Mouse (Mus musculus): Measurements from ENCODE around the gene Sub1. TPM values are rescaled to one million over a fixed set of nuclear protein-coding genes. Genes with fewer than 3 reads are reported as not detected.

Gene Sub1
- polyA plus RNA-seq, 1 experiment from 2014 or later, result 735 TPM

DNA sequence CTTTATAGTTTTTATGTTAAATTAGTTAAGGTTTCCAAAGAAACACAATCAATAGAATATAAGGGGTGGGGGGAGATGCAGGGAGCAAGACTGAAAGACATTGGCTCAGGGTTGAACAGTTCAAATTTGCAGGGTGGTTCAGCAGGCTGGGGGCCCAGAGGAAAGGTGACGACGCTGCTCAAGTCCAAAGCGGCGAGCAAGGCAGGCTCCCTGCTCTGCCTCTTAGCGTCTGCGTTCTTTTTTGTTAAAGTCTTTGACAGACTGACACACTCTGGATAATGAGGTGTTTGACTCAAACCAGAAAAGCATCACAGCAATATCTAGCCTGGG lies 21.6 kb upstream of the Sub1 start:
- WGBS, result 82% methylated on average over 6 of the region's 6 CpGs

DNA sequence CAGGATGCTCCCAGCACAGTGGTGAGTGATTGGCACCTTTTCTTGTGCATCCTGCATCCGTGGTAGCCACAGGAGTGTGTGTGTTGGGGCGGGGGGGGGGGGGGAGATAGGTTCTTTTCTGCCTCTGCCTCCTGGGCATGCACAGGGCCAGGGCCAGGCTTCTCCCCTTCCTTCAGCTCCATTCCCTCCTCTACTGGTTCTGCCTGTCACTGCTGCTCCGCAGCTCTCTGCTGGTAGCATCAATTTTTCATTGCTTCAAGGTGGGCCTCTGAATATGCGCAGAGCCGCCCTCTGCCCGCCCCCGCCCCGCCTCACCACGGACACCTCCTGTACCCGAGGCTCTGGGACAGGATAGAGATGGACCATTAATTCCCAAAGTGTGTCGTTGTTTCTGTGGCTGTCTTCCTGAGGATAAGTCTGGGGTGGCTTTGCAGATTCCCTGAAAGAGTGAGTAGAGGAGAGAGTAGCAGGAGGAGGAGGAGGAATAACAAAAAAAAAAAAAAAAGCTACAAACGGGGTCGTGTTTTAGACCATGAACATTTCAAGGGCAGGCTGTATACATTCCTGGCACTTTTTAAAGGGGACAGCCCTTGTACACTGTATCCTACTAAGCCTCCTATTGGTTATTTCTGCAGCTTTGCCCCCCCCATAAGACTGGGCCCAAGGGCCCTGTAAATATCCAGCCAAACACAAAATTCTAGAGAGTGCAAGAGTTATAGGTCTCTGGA lies 21.1 kb upstream of the Sub1 start:
- no peak overlapping the region for H3K4me3 ChIP-seq (ENCODE audit: low read depth, low read length)
- no peak overlapping the region for H3K27ac ChIP-seq (ENCODE audit: low read depth, low read length)
- H3K9me3 ChIP-seq (ENCODE audit: control insufficient read depth, low read length), result no peaks in the 10 kb centered on the region
- no peak for ATAC-seq (ENCODE audit: insufficient read depth, low FRiP score, low TSS enrichment)
- H3K4me1 ChIP-seq (ENCODE audit: control insufficient read depth, insufficient read depth, low read length), result no peaks in the 10 kb centered on the region
- no peak overlapping the region for H3K9ac ChIP-seq (ENCODE audit: low read length)
- 41% methylated on average over 13 of the region's 13 CpGs for WGBS
- H3K4me2 ChIP-seq (ENCODE audit: low read depth), result no peak overlapping the region
- no peaks in the 10 kb centered on the region for H3K27me3 ChIP-seq (ENCODE audit: control insufficient read depth, insufficient read depth, low read length)
- no peak for DNase-seq (ENCODE audit: low spot score)
- no peaks in the 10 kb centered on the region for H3K36me3 ChIP-seq (ENCODE audit: control insufficient read depth, insufficient read depth, low read length)

More for the DNA sequence above, 21.6 kb upstream of the Sub1 start:
- Histone ChIP-seq H3K4me3 (ENCODE audit: low read depth, low read length) (no peak overlapping the region), H3K36me3 (ENCODE audit: control insufficient read depth, insufficient read depth, low read length) (no peaks in the 10 kb centered on the region), H3K9me3 (ENCODE audit: control insufficient read depth, low read length) (no peaks in the 10 kb centered on the region), H3K9ac (ENCODE audit: low read length) (no peak overlapping the region), H3K27me3 (ENCODE audit: control insufficient read depth, insufficient read depth, low read length) (no peaks in the 10 kb centered on the region), H3K4me2 (ENCODE audit: low read depth) (no peak overlapping the region), H3K4me1 (ENCODE audit: control insufficient read depth, insufficient read depth, low read length) (no peaks in the 10 kb centered on the region), H3K27ac (ENCODE audit: low read depth, low read length) (no peak overlapping the region)
- no peak for ATAC-seq (ENCODE audit: insufficient read depth, low FRiP score, low TSS enrichment)
- no peak for DNase-seq (ENCODE audit: low spot score)

DNA sequence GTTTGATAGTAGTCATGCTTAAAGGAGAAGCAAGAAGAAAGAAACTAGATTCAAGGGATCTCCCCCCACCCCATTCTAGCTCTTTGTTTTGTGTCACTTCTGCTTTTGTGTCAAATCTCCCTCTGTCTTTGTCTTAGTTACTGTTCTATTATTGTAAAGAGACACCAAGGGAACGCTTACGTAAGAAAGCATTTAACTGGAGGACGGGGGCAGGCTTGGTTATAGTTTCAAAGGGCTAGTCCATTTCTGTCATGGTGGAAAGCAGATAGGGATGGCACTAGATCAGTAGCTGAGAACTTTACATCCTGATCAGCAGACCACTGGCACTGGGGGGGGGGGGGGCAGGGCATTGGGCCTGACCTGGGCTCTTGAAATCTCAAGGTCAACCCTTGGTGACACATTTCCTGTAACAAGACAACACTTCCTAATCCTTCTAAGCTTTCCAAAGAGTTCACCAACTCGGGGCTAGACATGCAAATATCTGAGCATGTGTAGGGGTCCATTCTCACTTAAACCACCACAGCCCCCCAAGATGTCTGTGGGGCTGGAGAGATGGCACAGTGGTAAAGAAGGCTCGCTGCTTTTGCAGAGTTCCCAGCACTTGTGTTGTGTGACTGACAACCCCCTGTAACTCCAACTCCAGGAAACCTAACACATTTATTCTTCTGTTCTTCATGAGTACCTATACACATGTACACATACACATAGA lies 17.6 kb upstream of the Sub1 start:
- no peaks in the 10 kb centered on the region for H3K4me1 ChIP-seq (ENCODE audit: control insufficient read depth, insufficient read depth, low read length)
- H3K9me3 ChIP-seq (ENCODE audit: control insufficient read depth, low read length), result no peaks in the 10 kb centered on the region
- H3K36me3 ChIP-seq (ENCODE audit: control insufficient read depth, insufficient read depth, low read length), result no peaks in the 10 kb centered on the region
- no peak overlapping the region for H3K27ac ChIP-seq (ENCODE audit: low read depth, low read length)
- no peak overlapping the region for H3K9ac ChIP-seq (ENCODE audit: low read length)
- WGBS, result 73% methylated on average over 5 of the region's 5 CpGs
- ATAC-seq (ENCODE audit: insufficient read depth, low FRiP score, low TSS enrichment) (no peak), DNase-seq (ENCODE audit: low spot score) (no peak)
- H3K4me2 ChIP-seq (ENCODE audit: low read depth), result no peak overlapping the region
- no peaks in the 10 kb centered on the region for H3K27me3 ChIP-seq (ENCODE audit: control insufficient read depth, insufficient read depth, low read length)
- H3K4me3 ChIP-seq (ENCODE audit: low read depth, low read length), result no peak overlapping the region

DNA sequence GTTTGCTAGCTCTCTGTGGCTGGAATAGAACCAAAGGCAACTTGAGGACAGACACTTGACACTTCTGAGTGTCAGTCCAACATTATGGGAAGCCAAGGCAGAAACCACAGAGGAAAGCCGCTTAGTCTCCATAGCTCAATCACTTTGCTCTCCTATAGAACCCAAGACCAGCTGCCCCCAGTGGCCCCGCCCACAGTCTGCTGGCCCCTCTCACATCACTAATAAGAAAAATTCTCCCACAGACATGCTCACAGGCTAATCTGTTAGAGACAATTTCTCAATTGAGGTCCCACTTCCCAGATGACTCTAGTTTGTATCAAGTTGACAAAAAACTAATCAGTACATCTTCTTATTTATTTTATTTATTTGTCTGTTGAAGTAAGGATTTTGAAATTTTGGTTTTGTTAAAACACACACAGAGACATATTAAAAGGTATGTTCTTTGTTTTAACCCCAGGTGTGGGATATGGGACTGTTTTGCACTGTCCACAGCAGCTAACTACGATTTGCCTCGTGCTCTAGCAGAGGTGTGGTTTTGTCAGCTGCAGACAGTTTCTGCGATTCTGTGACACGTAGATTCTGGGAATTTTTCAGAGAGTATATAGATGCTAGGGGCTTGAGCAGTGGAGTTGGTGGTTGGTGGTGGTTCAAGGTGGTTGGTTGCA lies 16.9 kb upstream of the Sub1 start:
- ATAC-seq (ENCODE audit: insufficient read depth, low FRiP score, low TSS enrichment) (no peak), DNase-seq (ENCODE audit: low spot score) (no peak)
- H3K27me3 ChIP-seq (ENCODE audit: control insufficient read depth, insufficient read depth, low read length), result no peaks in the 10 kb centered on the region
- no peak overlapping the region for H3K4me2 ChIP-seq (ENCODE audit: low read depth)
- WGBS, result 77% methylated on average over 6 of the region's 6 CpGs
- no peaks in the 10 kb centered on the region for H3K9me3 ChIP-seq (ENCODE audit: control insufficient read depth, low read length)
- no peak overlapping the region for H3K9ac ChIP-seq (ENCODE audit: low read length)
- no peak overlapping the region for H3K4me3 ChIP-seq (ENCODE audit: low read depth, low read length)
- H3K27ac ChIP-seq (ENCODE audit: low read depth, low read length), result no peak overlapping the region
- no peaks in the 10 kb centered on the region for H3K36me3 ChIP-seq (ENCODE audit: control insufficient read depth, insufficient read depth, low read length)
- no peaks in the 10 kb centered on the region for H3K4me1 ChIP-seq (ENCODE audit: control insufficient read depth, insufficient read depth, low read length)

DNA sequence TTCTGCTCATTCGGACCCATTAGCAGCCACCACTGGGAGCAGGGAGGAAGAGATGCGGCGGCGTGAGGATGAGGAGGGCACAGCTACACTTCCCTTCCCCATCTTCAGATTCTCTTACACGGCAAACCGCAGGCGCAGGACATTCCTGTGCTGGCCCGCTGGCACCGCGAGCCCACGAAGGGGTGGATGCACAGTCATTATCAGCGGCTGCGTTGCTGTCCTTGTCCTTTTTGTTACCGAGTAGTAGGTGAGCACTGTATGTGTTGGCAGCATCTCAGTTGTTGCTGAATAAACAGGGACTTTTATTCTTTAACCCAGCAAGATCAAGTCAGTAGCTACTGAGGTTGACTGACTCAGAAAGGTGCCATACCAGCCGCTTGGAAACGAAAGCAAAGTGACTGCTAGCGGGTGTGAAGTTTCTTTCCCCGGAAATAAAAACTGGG lies 13.8 kb upstream of the Sub1 start:
- H3K4me2 ChIP-seq (ENCODE audit: low read depth), result peak overlapping the region; percentile 21

DNA sequence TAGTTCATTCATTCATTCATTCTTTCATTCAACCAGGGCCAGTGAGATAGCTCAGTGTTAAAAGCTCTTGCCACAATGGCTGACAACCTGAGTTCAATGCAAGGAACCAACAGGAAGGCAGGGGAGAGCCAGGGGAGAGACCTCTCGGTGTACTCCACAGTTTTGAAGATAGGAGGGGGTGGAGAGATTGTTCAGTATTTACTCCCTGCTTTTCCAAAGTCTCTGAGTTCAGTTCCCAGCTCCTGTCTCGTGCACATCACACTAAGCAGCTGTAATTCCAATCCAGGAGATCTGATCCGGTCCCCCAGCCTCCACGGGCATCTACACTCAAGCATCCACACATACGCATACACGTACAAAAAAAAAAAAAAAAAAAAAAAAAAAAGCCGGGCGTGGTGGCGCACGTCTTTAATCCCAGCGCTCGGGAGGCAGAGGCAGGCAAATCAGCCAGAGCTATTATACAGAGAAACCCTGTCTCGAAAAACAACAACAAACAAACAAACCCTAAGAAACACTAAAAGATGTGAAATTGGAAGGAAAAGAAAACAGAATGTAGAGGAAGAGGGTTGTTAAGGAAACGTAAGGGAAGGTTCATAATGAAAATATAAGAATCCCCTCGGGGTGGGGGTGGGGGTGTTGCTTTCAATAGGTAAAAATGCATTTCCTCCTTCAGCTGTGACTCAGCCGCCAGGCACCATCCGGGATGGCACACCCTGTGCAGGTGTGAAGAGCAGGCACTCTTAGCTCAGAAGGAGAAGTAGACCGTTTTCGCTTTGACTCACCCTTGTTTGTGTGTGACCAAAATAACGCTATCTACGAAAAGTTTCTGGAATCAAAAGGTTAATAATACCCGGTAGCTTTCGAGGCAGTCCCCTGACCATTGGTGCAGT lies 13.2 kb upstream of the Sub1 start:
- Histone ChIP-seq H3K27me3 (ENCODE audit: control insufficient read depth, insufficient read depth, low read length) (no peaks in the 10 kb centered on the region), H3K9me3 (ENCODE audit: control insufficient read depth, low read length) (no peaks in the 10 kb centered on the region), H3K9ac (ENCODE audit: low read length) (no peak overlapping the region), H3K4me1 (ENCODE audit: control insufficient read depth, insufficient read depth, low read length) (no peaks in the 10 kb centered on the region), H3K4me2 (ENCODE audit: low read depth) (peak overlapping the region; percentile 21), H3K4me3 (ENCODE audit: low read depth, low read length) (no peak overlapping the region), H3K27ac (ENCODE audit: low read depth, low read length) (no peak overlapping the region), H3K36me3 (ENCODE audit: control insufficient read depth, insufficient read depth, low read length) (no peaks in the 10 kb centered on the region)
- WGBS, result 64% methylated on average over 23 of the region's 23 CpGs
- no peak for ATAC-seq (ENCODE audit: insufficient read depth, low FRiP score, low TSS enrichment)
- no peak for DNase-seq (ENCODE audit: low spot score)

More for the DNA sequence above, 13.8 kb upstream of the Sub1 start:
- Histone ChIP-seq H3K9me3 (ENCODE audit: control insufficient read depth, low read length) (no peaks in the 10 kb centered on the region), H3K4me1 (ENCODE audit: control insufficient read depth, insufficient read depth, low read length) (no peaks in the 10 kb centered on the region), H3K4me3 (ENCODE audit: low read depth, low read length) (no peak overlapping the region), H3K9ac (ENCODE audit: low read length) (no peak overlapping the region), H3K27me3 (ENCODE audit: control insufficient read depth, insufficient read depth, low read length) (no peaks in the 10 kb centered on the region), H3K27ac (ENCODE audit: low read depth, low read length) (no peak overlapping the region), H3K36me3 (ENCODE audit: control insufficient read depth, insufficient read depth, low read length) (no peaks in the 10 kb centered on the region)
- WGBS, result 49% methylated on average over 18 of the region's 18 CpGs
- ATAC-seq (ENCODE audit: insufficient read depth, low FRiP score, low TSS enrichment), result no peak
- DNase-seq (ENCODE audit: low spot score), result no peak

DNA sequence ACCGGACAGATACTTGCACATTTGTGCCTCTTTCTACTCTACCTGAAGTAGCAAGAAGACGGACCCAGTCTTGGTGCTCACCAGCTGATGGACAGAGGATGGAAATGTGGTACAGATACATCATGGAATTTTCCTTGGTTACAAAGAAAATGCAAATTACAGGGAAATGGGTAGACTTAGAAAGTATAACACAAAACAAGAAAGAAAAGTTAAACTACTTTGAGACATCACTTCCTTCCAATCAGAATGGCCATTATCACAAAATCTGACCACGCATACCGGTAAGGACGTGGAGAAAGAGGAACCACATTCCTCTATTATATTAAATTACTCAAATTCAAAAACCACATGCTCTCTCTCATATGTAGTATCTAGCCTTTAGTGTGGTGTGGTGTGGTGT lies 12.1 kb upstream of the Sub1 start:
- H3K36me3 ChIP-seq (ENCODE audit: control insufficient read depth, insufficient read depth, low read length), result no peaks in the 10 kb centered on the region
- H3K27ac ChIP-seq (ENCODE audit: low read depth, low read length), result no peak overlapping the region
- H3K4me2 ChIP-seq (ENCODE audit: low read depth), result no peak overlapping the region
- no peaks in the 10 kb centered on the region for H3K4me1 ChIP-seq (ENCODE audit: control insufficient read depth, insufficient read depth, low read length)
- no peak overlapping the region for H3K9ac ChIP-seq (ENCODE audit: low read length)
- DNase-seq (ENCODE audit: low spot score), result no peak
- H3K27me3 ChIP-seq (ENCODE audit: control insufficient read depth, insufficient read depth, low read length), result no peaks in the 10 kb centered on the region
- no peak overlapping the region for H3K4me3 ChIP-seq (ENCODE audit: low read depth, low read length)
- no peaks in the 10 kb centered on the region for H3K9me3 ChIP-seq (ENCODE audit: control insufficient read depth, low read length)
- 97% methylated on average over 5 of the region's 5 CpGs for WGBS
- ATAC-seq (ENCODE audit: insufficient read depth, low FRiP score, low TSS enrichment), result no peak

DNA sequence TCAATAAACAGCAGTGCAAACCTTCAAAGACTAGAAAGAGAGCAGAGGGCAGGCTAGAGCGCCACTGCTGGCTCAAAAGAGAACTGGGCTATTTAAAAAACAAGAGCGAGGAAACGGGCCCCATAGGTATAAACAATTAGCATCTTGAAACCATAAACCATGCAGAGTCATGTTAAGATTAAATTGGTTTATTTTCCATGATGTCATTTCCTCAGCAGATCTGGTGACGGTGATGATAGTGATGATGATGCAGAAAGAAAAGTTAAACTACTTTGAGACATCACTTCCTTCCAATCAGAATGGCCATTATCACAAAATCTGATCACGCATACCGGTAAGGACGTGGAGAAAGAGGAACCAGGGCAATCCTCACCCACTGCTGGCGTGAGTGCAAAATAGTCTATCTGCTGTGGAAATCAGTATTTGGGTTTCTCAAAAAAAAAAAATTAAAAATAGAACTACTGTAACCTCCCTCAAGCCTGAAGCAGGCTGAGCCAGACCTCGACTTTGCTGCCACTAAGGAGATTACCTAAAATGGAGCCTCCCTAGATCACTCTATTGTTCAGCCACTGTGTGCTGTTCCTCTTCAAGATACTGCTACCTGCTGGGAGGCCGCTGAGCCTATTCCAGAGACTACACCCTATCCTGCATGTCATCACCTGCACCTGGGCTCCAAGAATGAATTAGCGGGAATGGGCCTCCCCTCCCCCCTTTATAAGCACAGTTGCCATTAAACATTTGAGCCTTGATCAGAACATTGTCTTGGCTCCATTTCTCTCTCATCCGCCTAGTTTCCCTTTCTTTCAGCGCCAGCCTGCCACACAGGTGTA lies 11.4 kb upstream of the Sub1 start:
- H3K4me1 ChIP-seq (ENCODE audit: control insufficient read depth, insufficient read depth, low read length), result no peaks in the 10 kb centered on the region
- no peak overlapping the region for H3K4me2 ChIP-seq (ENCODE audit: low read depth)
- ATAC-seq (ENCODE audit: insufficient read depth, low FRiP score, low TSS enrichment), result no peak
- no peak overlapping the region for H3K9ac ChIP-seq (ENCODE audit: low read length)
- WGBS, result 68% methylated on average over 13 of the region's 13 CpGs
- no peak overlapping the region for H3K27ac ChIP-seq (ENCODE audit: low read depth, low read length)
- no peak for DNase-seq (ENCODE audit: low spot score)
- H3K36me3 ChIP-seq (ENCODE audit: control insufficient read depth, insufficient read depth, low read length), result no peaks in the 10 kb centered on the region
- no peaks in the 10 kb centered on the region for H3K27me3 ChIP-seq (ENCODE audit: control insufficient read depth, insufficient read depth, low read length)
- H3K9me3 ChIP-seq (ENCODE audit: control insufficient read depth, low read length), result no peaks in the 10 kb centered on the region
- no peak overlapping the region for H3K4me3 ChIP-seq (ENCODE audit: low read depth, low read length)

Data from neural tube, embryonic 11.5 days (tissue).